Mouse (Mus musculus) hindbrain, postnatal 0 days (tissue): Measurements from ENCODE around the gene Ric8a. TPM values are rescaled to one million over a fixed set of nuclear protein-coding genes. Genes with fewer than 3 reads are reported as not detected.
A peak's percentile ranks its signal among the peaks of the same experiment; 100 is the strongest.

ENCODE experiments used
- ATAC-seq: fragments of 200-750 bp; cut with Nextera tagmentation; 2 replicates; pipeline ENCODE4 v1.8.0; 2017; ENCODE audit warnings: mild to moderate bottlenecking, moderate TSS enrichment, moderate library complexity
- DNase-seq: peaks from one replicate; pipeline ENCODE4 v3.0.0-alpha.2; 2015; ENCODE audit warnings: low spot score
- H3K27ac ChIP-seq: fragments of 300-500 bp; sonication (generic); 2 replicates; pipeline ENCODE4 v1.5.1; 2014; ENCODE audit warnings: mild to moderate bottlenecking
- H3K27me3 ChIP-seq: fragments of 300-500 bp; sonication (generic); 2 replicates; pipeline ENCODE4 v1.6.1; 2014; ENCODE audit warnings: low read length, mixed read lengths; ENCODE audit not compliant: insufficient read depth
- H3K36me3 ChIP-seq: fragments of 300-500 bp; sonication (generic); 2 replicates; pipeline ENCODE4 v1.6.1; 2014; ENCODE audit warnings: low read length, mixed read lengths; ENCODE audit not compliant: insufficient read depth
- H3K4me1 ChIP-seq: fragments of 300-500 bp; sonication (generic); 2 replicates; pipeline ENCODE4 v1.6.1; 2014; ENCODE audit warnings: antibody characterized with exemption, low read length, mixed read lengths; ENCODE audit not compliant: insufficient read depth
- H3K4me2 ChIP-seq: fragments of 300-500 bp; sonication (generic); 2 replicates; pipeline ENCODE4 v1.6.1; 2014; ENCODE audit warnings: low read depth, mild to moderate bottlenecking, low read length, moderate library complexity, mixed read lengths
- H3K4me3 ChIP-seq: fragments of 300-500 bp; sonication (generic); 2 replicates; pipeline ENCODE4 v1.5.1; 2014; ENCODE audit warnings: low read length
- H3K9ac ChIP-seq: fragments of 300-500 bp; sonication (generic); replicated peaks from 2 replicates; pipeline ENCODE4 v1.6.1; 2014; ENCODE audit warnings: mild to moderate bottlenecking, low read length, moderate library complexity, mixed read lengths
- H3K9me3 ChIP-seq: fragments of 300-500 bp; sonication (generic); 2 replicates; pipeline ENCODE4 v1.6.1; 2016; ENCODE audit warnings: low read length, mixed read lengths
- CTCF ChIP-seq: IDR thresholded peaks from 2 replicates; pipeline ENCODE4 v1.5.1; 2016; ENCODE audit warnings: antibody characterized with exemption, control low read depth, low read depth
- WGBS: fragments of 180-500 bp; shearing (Covaris S2); extraction: QIAGEN DNeasy Blood & Tissue Kit; methylation state at CpG from one replicate; pipeline ENCODE4 v1.1.7; 2014; 5-methylcytosine and 5-hydroxymethylcytosine counted together
- polyA plus RNA-seq: library from polyadenylated mRNA; unstranded; fragments of >200 nt; fragmentation: Nextera tagmentation; extraction: Ambion mirVana; gene quantifications from 2 replicates; pipeline ENCODE4 v1.2.1, GENCODE M21; 2015
- total RNA-seq: library from RNA; depleted of rRNA; stranded (reverse); fragments of >200 nt; gene quantifications from 2 replicates; pipeline ENCODE4 v1.2.3, GENCODE M21; 2014

Gene Ric8a
- total and polyA plus RNA-seq, 2 experiments from 2014 or later = 85.8 to 117 TPM

- Histone ChIP-seq H3K4me2 (peak overlapping the region; percentile 97), H3K9ac (peak overlapping the region; percentile 80), H3K27me3 (no peaks in the 10 kb centered on the region), H3K4me3 (peak overlapping the region; percentile 88), H3K27ac (no peak overlapping the region), H3K9me3 (no peaks in the 10 kb centered on the region), H3K4me1 (peaks cover 23% of the 10 kb centered on the region), H3K36me3 (peaks cover 40% of the 10 kb centered on the region; the same call in 1 of the 2 replicates)
- TF ChIP-seq CTCF = no peak
- WGBS = 78% methylated on average over 9 of the region's 9 CpGs
- ATAC-seq (no peak), DNase-seq (no peak)
These were observed 1.6 kb upstream of the Ric8a start for GRCm38 (mm10) chr7:140855181-140855580.

- Histone ChIP-seq H3K4me1 (peaks cover 23% of the 10 kb centered on the region), H3K27ac (peak within 1 kb of the TSS; percentile 96), H3K36me3 (peaks cover 49% of the 10 kb centered on the region; the same call in 1 of the 2 replicates), H3K9ac (peak within 1 kb of the TSS; percentile 80), H3K27me3 (no peaks in the 10 kb centered on the region), H3K4me2 (peak within 1 kb of the TSS; percentile 97), H3K4me3 (peak within 1 kb of the TSS; percentile 88), H3K9me3 (no peaks in the 10 kb centered on the region)
- peak; percentile 40; the same call in 1 of the 2 replicates for TF ChIP-seq CTCF
- WGBS = 1% methylated on average over 51 of the region's 51 CpGs
- peak; percentile 83 for ATAC-seq
- peak; percentile 94 for DNase-seq
These were observed 635 bp upstream of the Ric8a start, which contains the start of gene Gm45785 for GRCm38 (mm10) chr7:140855860-140856784. Gene Gm45785 (minus strand): TSS chr7:140856331.

GRCm38 (mm10) chr7:140857550-140858505 lies 1.1 kb downstream of the Ric8a start, which contains the start of gene Bet1l:
Gene Bet1l (minus strand): TSS chr7:140857577.
- 31% methylated on average over 40 of the region's 40 CpGs for WGBS
- peak; percentile 41 for ATAC-seq
- H3K27ac ChIP-seq = peak within 1 kb of the TSS; percentile 96
- H3K9ac ChIP-seq = peak within 1 kb of the TSS; percentile 80
- peak within 1 kb of the TSS; percentile 97 for H3K4me2 ChIP-seq
- peaks cover 52% of the 10 kb centered on the region for H3K36me3 ChIP-seq
- no peak for TF ChIP-seq CTCF
- peak within 1 kb of the TSS; percentile 88 for H3K4me3 ChIP-seq
- H3K27me3 ChIP-seq = no peaks in the 10 kb centered on the region
- peak; percentile 16 for DNase-seq
- peaks cover 23% of the 10 kb centered on the region for H3K4me1 ChIP-seq
- no peaks in the 10 kb centered on the region for H3K9me3 ChIP-seq

GRCm38 (mm10) chr7:140858746-140859145 lies 2.0 kb downstream of the Ric8a start:
- no peak for ATAC-seq
- H3K9me3 ChIP-seq = no peaks in the 10 kb centered on the region
- H3K9ac ChIP-seq = no peak overlapping the region; the same call in 1 of the 2 replicates
- H3K4me2 ChIP-seq = peak overlapping the region; percentile 97
- no peak for DNase-seq
- TF ChIP-seq CTCF = no peak
- H3K4me3 ChIP-seq = peak overlapping the region; percentile 88
- no peaks in the 10 kb centered on the region for H3K27me3 ChIP-seq
- H3K36me3 ChIP-seq = peaks cover 52% of the 10 kb centered on the region
- no peak overlapping the region for H3K27ac ChIP-seq
- peaks cover 23% of the 10 kb centered on the region for H3K4me1 ChIP-seq
- WGBS = 93% methylated on average over 8 of the region's 8 CpGs

- H3K4me2 ChIP-seq = no peak overlapping the region
- ATAC-seq (no peak), DNase-seq (no peak)
- no peak overlapping the region for H3K4me3 ChIP-seq
- no peak for TF ChIP-seq CTCF
- no peaks in the 10 kb centered on the region for H3K27me3 ChIP-seq
- H3K9ac ChIP-seq = no peak overlapping the region
- peaks cover 21% of the 10 kb centered on the region for H3K4me1 ChIP-seq
- WGBS = 68% methylated on average over 6 of the region's 6 CpGs
- no peaks in the 10 kb centered on the region for H3K9me3 ChIP-seq
- H3K27ac ChIP-seq = no peak overlapping the region
- peaks cover 54% of the 10 kb centered on the region for H3K36me3 ChIP-seq
These were observed 3.2 kb downstream of the Ric8a start for GRCm38 (mm10) chr7:140859997-140860396.

- H3K27ac ChIP-seq = no peak overlapping the region
- peaks cover 56% of the 10 kb centered on the region for H3K36me3 ChIP-seq
- H3K4me2 ChIP-seq = no peak overlapping the region
- no peak for DNase-seq
- no peak for ATAC-seq
- H3K4me1 ChIP-seq = peaks cover 14% of the 10 kb centered on the region
- no peak overlapping the region for H3K4me3 ChIP-seq
- no peaks in the 10 kb centered on the region for H3K27me3 ChIP-seq
- TF ChIP-seq CTCF = no peak
- 85% methylated on average over 5 of the region's 5 CpGs for WGBS
- H3K9me3 ChIP-seq = no peaks in the 10 kb centered on the region
- no peak overlapping the region for H3K9ac ChIP-seq
These were observed 4.0 kb downstream of the Ric8a start for GRCm38 (mm10) chr7:140860728-140861127.
